ENCODE assay signal across 13 mouse cellular contexts in genomic region chr7:107705941-107706340, GRCm38 (mm10). TPM values are rescaled to one million over a fixed set of nuclear protein-coding genes. Genes with fewer than 3 reads are reported as not detected.
DNase-seq lines count a peak whose midpoint lies in the region; ATAC-seq and TF ChIP-seq lines count a peak whose summit lies in the region.
"Had no signal": no experiment of that assay in that cellular context is flagged by ENCODE, and none has a peak within 500 bp of the region (broad histone marks: within the 10 kb centered on the region; RNA-seq: fewer than 3 reads in every experiment).

No protein-coding gene starts in this region.

- no peaks in the 10 kb centered on the region for H3K27me3 ChIP-seq in hindbrain, postnatal 0 days (ENCODE audit: insufficient read depth, low read length)
- H3K27me3 ChIP-seq in hindbrain, embryonic 16.5 days (replicated peaks; ENCODE audit: control insufficient read depth, insufficient read depth, low read length): no peaks in the 10 kb centered on the region

- no peak for ATAC-seq in hindbrain, postnatal 0 days
- ATAC-seq in hindbrain, embryonic 16.5 days: no peak
- ATAC-seq: forebrain, postnatal 0 days had no signal

- H3K36me3 ChIP-seq in hindbrain, postnatal 0 days (ENCODE audit: insufficient read depth, low read length): no peaks in the 10 kb centered on the region
- H3K36me3 ChIP-seq in hindbrain, embryonic 16.5 days (ENCODE audit: control insufficient read depth, insufficient read depth, low read length): no peaks in the 10 kb centered on the region
- H3K36me3 ChIP-seq: G1E had no signal

- 40% methylated on average over 5 of the region's 5 CpGs for WGBS in hindbrain, postnatal 0 days
- WGBS in hindbrain, embryonic 16.5 days: 49% methylated on average over 5 of the region's 5 CpGs

- H3K9ac ChIP-seq in hindbrain, postnatal 0 days (replicated peaks; ENCODE audit: low read length): no peak overlapping the region
- H3K9ac ChIP-seq in hindbrain, embryonic 16.5 days (ENCODE audit: low read depth, low read length): no peak overlapping the region
- H3K9ac ChIP-seq: forebrain, postnatal 0 days had no signal

- no peak overlapping the region for H3K4me3 ChIP-seq in hindbrain, postnatal 0 days (ENCODE audit: low read length)
- no peak overlapping the region for H3K4me3 ChIP-seq in hindbrain, embryonic 16.5 days (ENCODE audit: low read length)

- no peak overlapping the region for H3K27ac ChIP-seq in hindbrain, postnatal 0 days
- no peak overlapping the region for H3K27ac ChIP-seq in hindbrain, embryonic 16.5 days (ENCODE audit: low read depth, low read length)

- peak; percentile 29 for DNase-seq in hindbrain, postnatal 0 days (ENCODE audit: low spot score)
- peak; percentile 13 for DNase-seq in right cerebral cortex, postnatal 4 days
- no peak for DNase-seq in right cerebral cortex, adult 2 months (ENCODE audit: low spot score in 2 of 2)
- DNase-seq in heart, postnatal 10 days: peak; percentile 38 to 40
- DNase-seq in skeletal muscle tissue, adult 2 months (ENCODE audit: low read depth, low spot score): peak; percentile 19
- DNase-seq in thymus, adult 18-20 months: no peak
- DNase-seq in natural killer cell, adult 2 months (ENCODE audit: low spot score in 2 of 2): no peak
- DNase-seq: embryo, embryonic 11 days; forebrain, postnatal 0 days had no signal

- H3K4me1 ChIP-seq in hindbrain, postnatal 0 days (ENCODE audit: insufficient read depth, low read length): peaks cover 5% of the 10 kb centered on the region; the same call in 1 of the 2 replicates
- peaks cover 6% of the 10 kb centered on the region for H3K4me1 ChIP-seq in hindbrain, embryonic 16.5 days (ENCODE audit: control insufficient read depth, insufficient read depth, low read depth, low read length)

- intact Hi-C loops in heart, postnatal 10 days (cut with DNase I): loop anchor here (5.0 kb wide), 1 partner anchor 114 kb away; no protein-coding TSS in a partner anchor

- TF ChIP-seq CTCF in hindbrain, postnatal 0 days (IDR thresholded peaks at IDR 0.05; ENCODE audit: low read depth): no peak

- no peaks in the 10 kb centered on the region for H3K9me3 ChIP-seq in hindbrain, postnatal 0 days (ENCODE audit: low read length)
- H3K9me3 ChIP-seq in hindbrain, embryonic 16.5 days (ENCODE audit: control insufficient read depth, low read length): no peaks in the 10 kb centered on the region

- no peak overlapping the region for H3K4me2 ChIP-seq in hindbrain, postnatal 0 days (ENCODE audit: low read depth, low read length)
- no peak overlapping the region for H3K4me2 ChIP-seq in hindbrain, embryonic 16.5 days (ENCODE audit: low read length)

RNA-seq across cellular contexts. Expression of gene Cyb5r2, which starts 51.9 kb away (rescaled TPM):
- 0.21 TPM in 1 of 2 replicates, not detected in the other for total RNA-seq in hindbrain, postnatal 0 days (2014; rRNA removed)
- polyA plus RNA-seq in hindbrain, postnatal 0 days (2015; fragmentation: Nextera tagmentation; extraction: Ambion mirVana): 0.20 and 0.66 TPM in 2 replicates
- polyA plus RNA-seq in hindbrain, embryonic 16.5 days (2015; fragmentation: Nextera tagmentation; extraction: Ambion mirVana): 0.35 and 0.44 TPM in 2 replicates
- not detected for total RNA-seq in heart, postnatal 10 days (2021)
- total RNA-seq: forebrain, postnatal 0 days; G1E; left cerebral cortex, postnatal 10 days; megakaryocyte progenitor cell, adult 5-6 weeks had no signal
- polyA plus RNA-seq: G1E had no signal

Comparison
In these comparisons a context has a peak if more than half of its experiments do, and no peak if none do; other contexts are left out.
1. DNase-seq: peak in hindbrain, postnatal 0 days (single experiment), right cerebral cortex, postnatal 4 days (single experiment), heart, postnatal 10 days (2 of 2) and skeletal muscle tissue, adult 2 months (single experiment); none in right cerebral cortex, adult 2 months (0 of 2), thymus, adult 18-20 months (0 of 2) and natural killer cell, adult 2 months (0 of 2).